Mouse (Mus musculus) CH12.LX (cell line): ENCODE measurements around the gene Srgap1. TPM values are rescaled to one million over a fixed set of nuclear protein-coding genes. Genes with fewer than 3 reads are reported as not detected.

Experiments used
- DNase-seq: peaks from one replicate; pipeline ENCODE4 v3.0.0-alpha.2; 2013; ENCODE audit errors: extremely low read depth
- H3K27ac ChIP-seq: 2 replicates; pipeline ENCODE4 v1.5.1; 2012; ENCODE audit warnings: low read depth, mild to moderate bottlenecking, control low read depth, moderate library complexity; ENCODE audit not compliant: insufficient read depth
- H3K27me3 ChIP-seq: replicated peaks from 2 replicates; pipeline ENCODE3; 2012; ENCODE audit warnings: inconsistent platforms
- H3K36me3 ChIP-seq, 2 experiments: replicated peaks in 1 of 2; 2 replicates each; pipeline versions ENCODE3 to v1.6.1; 2012; ENCODE audit warnings: inconsistent platforms in 1 of 2, low read length in 1 of 2, mild to moderate bottlenecking in 1 of 2, mixed read lengths in 1 of 2, moderate library complexity in 1 of 2; ENCODE audit not compliant: control insufficient read depth in 1 of 2, insufficient read depth in 1 of 2
- H3K4me1 ChIP-seq, 2 experiments: 2 replicates each; pipeline ENCODE4 v1.6.1; 2012; ENCODE audit warnings: inconsistent platforms in 1 of 2, moderate library complexity in 1 of 2; ENCODE audit not compliant: insufficient read depth in 2 of 2, control insufficient read depth in 1 of 2
- H3K4me2 ChIP-seq: 2 replicates; pipeline ENCODE4 v1.6.1; 2012; ENCODE audit warnings: low read depth, mild to moderate bottlenecking, control low read depth; ENCODE audit not compliant: poor library complexity, insufficient read depth, severe bottlenecking
- H3K4me3 ChIP-seq, 3 experiments: fragments of 150-350 bp in 1 of 3; sonication (generic) in 1 of 3; replicated peaks in 1 of 3; 2 replicates each; pipeline versions ENCODE3 to v1.5.1; 2011 to 2012; ENCODE audit warnings: low read depth in 2 of 3, low read length in 2 of 3, mild to moderate bottlenecking in 2 of 3, moderate library complexity in 2 of 3, control low read depth in 1 of 3, improper control_type of control experiment in 1 of 3, inconsistent platforms in 1 of 3, mixed read lengths in 1 of 3; ENCODE audit not compliant: poor library complexity in 1 of 3
- H3K79me2 ChIP-seq: replicated peaks from 2 replicates; pipeline ENCODE4 v1.6.1; 2012; ENCODE audit warnings: mild to moderate bottlenecking, moderate library complexity; ENCODE audit not compliant: control insufficient read depth, poor library complexity, insufficient read depth, severe bottlenecking; ENCODE audit errors: extremely low read depth
- H3K9ac ChIP-seq: 2 replicates; pipeline ENCODE4 v1.6.1; 2012; ENCODE audit warnings: low read depth, mild to moderate bottlenecking, control low read depth, moderate library complexity; ENCODE audit not compliant: insufficient read depth
- H3K9me3 ChIP-seq: replicated peaks from 2 replicates; pipeline ENCODE3; 2012; ENCODE audit warnings: low read length, inconsistent platforms, mixed read lengths
- CHD1 ChIP-seq: IDR thresholded peaks from 2 replicates; pipeline ENCODE4 v1.6.1; 2012; ENCODE audit warnings: low read depth, low read length, improper control_type of control experiment, inconsistent platforms
- CHD2 ChIP-seq: IDR thresholded peaks from 2 replicates; pipeline ENCODE4 v1.6.1; 2011; ENCODE audit warnings: low read length, improper control_type of control experiment
- CTCF ChIP-seq, 2 experiments: IDR thresholded peaks in 1 of 2; conservative IDR thresholded peaks in 1 of 2; 2 replicates each; pipeline ENCODE4 v1.5.1; 2011 to 2012; ENCODE audit warnings: low read depth in 2 of 2, low read length in 2 of 2, improper control_type of control experiment in 1 of 2, inconsistent platforms in 1 of 2, mild to moderate bottlenecking in 1 of 2, moderate library complexity in 1 of 2
- ELF1 ChIP-seq: IDR thresholded peaks from 2 replicates; pipeline ENCODE4 v1.6.1; 2014; ENCODE audit warnings: low read depth, mild to moderate bottlenecking, inconsistent platforms, low read length, improper control_type of control experiment
- GABPA ChIP-seq: IDR thresholded peaks from 2 replicates; pipeline ENCODE4 v1.6.1; 2012; ENCODE audit warnings: low read depth, low read length, improper control_type of control experiment, inconsistent platforms; ENCODE audit not compliant: insufficient replicate concordance
- HCFC1 ChIP-seq: IDR thresholded peaks from 2 replicates; pipeline ENCODE4 v1.6.1; 2012; ENCODE audit warnings: low read depth, mild to moderate bottlenecking, inconsistent platforms, low read length, improper control_type of control experiment
- IRF4 ChIP-seq: IDR thresholded peaks from 2 replicates; pipeline ENCODE4 v1.6.1; 2014; ENCODE audit warnings: low read depth, mild to moderate bottlenecking, inconsistent platforms, low read length, improper control_type of control experiment
- JUN ChIP-seq: IDR thresholded peaks from 2 replicates; pipeline ENCODE4 v1.6.1; 2011; ENCODE audit warnings: low read depth, mild to moderate bottlenecking, low read length, improper control_type of control experiment, moderate library complexity; ENCODE audit not compliant: insufficient read depth
- KAT2A ChIP-seq: IDR thresholded peaks from 2 replicates; pipeline ENCODE4 v1.6.1; 2012; ENCODE audit warnings: low read length, improper control_type of control experiment, inconsistent platforms; ENCODE audit not compliant: insufficient replicate concordance
- MAZ ChIP-seq: IDR thresholded peaks from 2 replicates; pipeline ENCODE4 v1.6.1; 2012; ENCODE audit warnings: low read depth, mild to moderate bottlenecking, inconsistent platforms, low read length, improper control_type of control experiment, moderate library complexity
- MYC ChIP-seq: IDR thresholded peaks from 2 replicates; pipeline ENCODE4 v1.6.1; 2011; ENCODE audit warnings: low read depth, mild to moderate bottlenecking, improper control_type of control experiment, low read length
- POLR2A ChIP-seq: IDR thresholded peaks from 2 replicates; pipeline ENCODE4 v1.6.1; 2011; ENCODE audit warnings: low read depth, mild to moderate bottlenecking, improper control_type of control experiment, low read length
- RCOR1 ChIP-seq: conservative IDR thresholded peaks from 2 replicates; pipeline ENCODE4 v1.6.1; 2012; ENCODE audit warnings: low read depth, mild to moderate bottlenecking, inconsistent platforms, low read length, improper control_type of control experiment
- SMC3 ChIP-seq: IDR thresholded peaks from 2 replicates; pipeline ENCODE4 v1.6.1; 2011; ENCODE audit warnings: low read depth, low read length, improper control_type of control experiment
- TCF12 ChIP-seq: IDR thresholded peaks from 2 replicates; pipeline ENCODE4 v1.6.1; 2014; ENCODE audit warnings: low read depth, mild to moderate bottlenecking, inconsistent platforms, low read length, improper control_type of control experiment
- USF1 ChIP-seq: IDR thresholded peaks from 2 replicates; pipeline ENCODE4 v1.6.1; 2014; ENCODE audit warnings: low read depth, mild to moderate bottlenecking, inconsistent platforms, low read length, improper control_type of control experiment
- ZMIZ1 ChIP-seq: IDR thresholded peaks from 2 replicates; pipeline ENCODE4 v1.6.1; 2012; ENCODE audit warnings: low read depth, mild to moderate bottlenecking, inconsistent platforms, low read length, improper control_type of control experiment
- ZNF384 ChIP-seq: IDR thresholded peaks from 2 replicates; pipeline ENCODE4 v1.6.1; 2012; ENCODE audit warnings: low read depth, low read length, improper control_type of control experiment, inconsistent platforms
- dilution Hi-C: fragments of 300-500 bp; cut with MboI; formaldehyde crosslinking; loops from 2 replicates; pipeline ENCODE4 v1.14.3; 2020; ENCODE audit warnings: low sequenced_read_pairs; ENCODE audit not compliant: extremely low pct_unique_long_range_greater_than_20kb, extremely low pct_ligation_motif_present
- in situ Hi-C: fragments of 300-500 bp; cut with MboI; formaldehyde crosslinking; loops from 3 replicates; pipeline ENCODE4 v1.14.3; 2019; ENCODE audit warnings: low sequenced_read_pairs, low pct_ligation_motif_present, low pct_unique_long_range_greater_than_20kb, mixed read lengths
- polyA plus RNA-seq: library from polyadenylated mRNA; unstranded; fragments of >175 nt; gene quantifications from 2 replicates; pipeline ENCODE4 v1.2.1, GENCODE M21; 2012; ENCODE audit warnings: low read depth; ENCODE audit not compliant: insufficient read length
- total RNA-seq, 2 experiments: library from RNA; depleted of rRNA; stranded (reverse); fragments of 300-350 nt in 1 of 2; fragments of >200 nt in 1 of 2; gene quantifications; 2 replicates each; pipeline ENCODE4 v1.2.3; 2012 to 2014

Gene Srgap1
- total and polyA plus RNA-seq, 3 experiments: not detected

- H3K36me3 ChIP-seq: no peaks in the 10 kb centered on the region
- peaks cover 0 to 38% of the 10 kb centered on the region in 2 experiments; a peak in 2 of 4 replicates for H3K4me1 ChIP-seq
- in situ Hi-C loops: no loop called here
- H3K4me3 ChIP-seq: no peak overlapping the region
- H3K79me2 ChIP-seq: no peaks in the 10 kb centered on the region
- no peak for DNase-seq
- H3K9ac ChIP-seq: no peak overlapping the region
- no peak overlapping the region for H3K4me2 ChIP-seq
- dilution Hi-C loops: no loop called here
- no peak for TF ChIP-seq IRF4
- TF ChIP-seq SMC3: no peak
- no peak for TF ChIP-seq ZNF384
- no peak overlapping the region for H3K27ac ChIP-seq
- H3K9me3 ChIP-seq: peaks cover 3% of the 10 kb centered on the region
- no peaks in the 10 kb centered on the region for H3K27me3 ChIP-seq
Observed at GRCm38 (mm10) chr10:121858911-121859310, 188.2 kb downstream of the Srgap1 start.

GRCm38 (mm10) chr10:121858086-121858485, 189.0 kb downstream of the Srgap1 start:
- H3K27ac ChIP-seq: no peak overlapping the region
- no peak overlapping the region for H3K4me2 ChIP-seq
- DNase-seq: no peak
- peaks cover 0 to 35% of the 10 kb centered on the region in 2 experiments; a peak in 2 of 4 replicates for H3K4me1 ChIP-seq
- dilution Hi-C loops: no loop called here
- no peak for TF ChIP-seq HCFC1
- TF ChIP-seq USF1: no peak
- no peak for TF ChIP-seq KAT2A
- TF ChIP-seq CHD1: no peak
- no peak for TF ChIP-seq GABPA
- TF ChIP-seq ZMIZ1: no peak
- TF ChIP-seq CHD2: no peak
- no peak for TF ChIP-seq POLR2A
- TF ChIP-seq MYC: no peak
- no peak for TF ChIP-seq MAZ
- no peak for TF ChIP-seq ELF1
- no peak for TF ChIP-seq TCF12
- no peak for TF ChIP-seq RCOR1
- no peak for TF ChIP-seq IRF4
- no peak for TF ChIP-seq JUN
- no peak for TF ChIP-seq CTCF (conservative IDR thresholded peaks at IDR 0.05 in 1 of 2, IDR thresholded peaks at IDR 0.05 in 1 of 2; ENCODE audit: low read depth in 2 of 2, low read length in 2 of 2)
- TF ChIP-seq, all 38 proteins: peak for 0
- Histone ChIP-seq H3K79me2 (no peaks in the 10 kb centered on the region), H3K9me3 (peaks cover 3% of the 10 kb centered on the region), H3K9ac (no peak overlapping the region), H3K4me3 (no peak overlapping the region), H3K27me3 (no peaks in the 10 kb centered on the region), H3K36me3 (no peaks in the 10 kb centered on the region)
- in situ Hi-C loops: no loop called here
